Mouse (Mus musculus): Measurements from ENCODE around the gene Stox2. TPM values are rescaled to one million over a fixed set of nuclear protein-coding genes. Genes with fewer than 3 reads are reported as not detected.

The Stox2 gene
- total RNA-seq (2012; rRNA removed) (under 0.01 TPM in 1 of 2 replicates, not detected in the other), polyA plus RNA-seq (2012; ENCODE audit: insufficient read depth in 1 of 2, insufficient read length in 2 of 2, low read depth in 1 of 2, low replicate concordance in 2 of 2, missing spikeins in 1 of 2) (not detected)

- Histone ChIP-seq H3K4me3 (ENCODE audit: control insufficient read depth in 1 of 2, insufficient read depth in 1 of 2, low read depth in 2 of 2, low read length in 2 of 2) (no peak within 1 kb of the TSS), H3K4me1 (ENCODE audit: control insufficient read depth in 1 of 2, insufficient read depth in 2 of 2, low read length in 2 of 2) (no peaks in the 10 kb centered on the region), H3K27ac (ENCODE audit: control insufficient read depth, low read depth, low read length) (no peak within 1 kb of the TSS), H3K79me2 (ENCODE audit: control insufficient read depth, insufficient read depth, low read length, poor library complexity) (no peaks in the 10 kb centered on the region), H3K36me3 (ENCODE audit: control insufficient read depth in 1 of 2, insufficient read depth in 2 of 2, low read length in 2 of 2) (no peaks in the 10 kb centered on the region), H3K9me3 (replicated peaks; ENCODE audit: insufficient read depth, low read length) (no peaks in the 10 kb centered on the region), H3K27me3 (ENCODE audit: control insufficient read depth in 1 of 2, insufficient read depth in 2 of 2, low read length in 2 of 2) (no peaks in the 10 kb centered on the region), H3K9ac (ENCODE audit: control insufficient read depth, low read depth, low read length, poor library complexity, severe bottlenecking) (no peak within 1 kb of the TSS)
- no peak for TF ChIP-seq E2F4 (IDR thresholded peaks at IDR 0.05; ENCODE audit: borderline replicate concordance, low read depth, low read length)
- no peak for DNase-seq (ENCODE audit: low read depth, low spot score)
Observed at GRCm38 (mm10) chr8:47446312-47447046, at the start of gene Stox2. Gene Stox2, minus strand, starts transcription at chr8:47446362.

- Histone ChIP-seq H3K4me3 (ENCODE audit: control insufficient read depth in 1 of 2, insufficient read depth in 1 of 2, low read depth in 2 of 2, low read length in 2 of 2) (no peak overlapping the region), H3K9ac (ENCODE audit: control insufficient read depth, low read depth, low read length, poor library complexity, severe bottlenecking) (no peak overlapping the region), H3K27me3 (ENCODE audit: control insufficient read depth in 1 of 2, insufficient read depth in 2 of 2, low read length in 2 of 2) (no peaks in the 10 kb centered on the region), H3K4me1 (ENCODE audit: control insufficient read depth in 1 of 2, insufficient read depth in 2 of 2, low read length in 2 of 2) (no peaks in the 10 kb centered on the region), H3K79me2 (ENCODE audit: control insufficient read depth, insufficient read depth, low read length, poor library complexity) (no peaks in the 10 kb centered on the region), H3K36me3 (ENCODE audit: control insufficient read depth in 1 of 2, insufficient read depth in 2 of 2, low read length in 2 of 2) (no peaks in the 10 kb centered on the region; a peak in 1 of 4 replicates), H3K27ac (ENCODE audit: control insufficient read depth, low read depth, low read length) (no peak overlapping the region), H3K9me3 (replicated peaks; ENCODE audit: insufficient read depth, low read length) (no peaks in the 10 kb centered on the region)
- TF ChIP-seq NELFE (IDR thresholded peaks at IDR 0.05; ENCODE audit: low read depth, low read length) = no peak
- no peak for TF ChIP-seq TCF12 (IDR thresholded peaks at IDR 0.05; ENCODE audit: low read depth, low read length)
- no peak for TF ChIP-seq ELF1 (IDR thresholded peaks at IDR 0.05; ENCODE audit: low read depth, low read length)
- TF ChIP-seq MAFK (IDR thresholded peaks at IDR 0.05; ENCODE audit: borderline replicate concordance, low read depth, low read length) = no peak
- no peak for TF ChIP-seq RCOR1 (IDR thresholded peaks at IDR 0.05; ENCODE audit: low read depth, low read length)
- no peak for TF ChIP-seq RAD21 (IDR thresholded peaks at IDR 0.05; ENCODE audit: low read depth, low read length)
- no peak for TF ChIP-seq POLR2AphosphoS2 (IDR thresholded peaks at IDR 0.05; ENCODE audit: low read length)
- TF ChIP-seq USF1 (IDR thresholded peaks at IDR 0.05; ENCODE audit: low read depth, low read length) = no peak
- no peak for TF ChIP-seq POLR2A (IDR thresholded peaks at IDR 0.05; ENCODE audit: control insufficient read depth in 1 of 2, insufficient read depth in 1 of 2, low read depth in 1 of 2, low read length in 2 of 2, poor library complexity in 1 of 2)
- no peak for TF ChIP-seq GABPA (IDR thresholded peaks at IDR 0.05; ENCODE audit: low read depth, low read length)
- DNase-seq (ENCODE audit: low read depth, low spot score) = no peak
Observed at GRCm38 (mm10) chr8:47495428-47495827, 49.3 kb upstream of the Stox2 start.

DNA sequence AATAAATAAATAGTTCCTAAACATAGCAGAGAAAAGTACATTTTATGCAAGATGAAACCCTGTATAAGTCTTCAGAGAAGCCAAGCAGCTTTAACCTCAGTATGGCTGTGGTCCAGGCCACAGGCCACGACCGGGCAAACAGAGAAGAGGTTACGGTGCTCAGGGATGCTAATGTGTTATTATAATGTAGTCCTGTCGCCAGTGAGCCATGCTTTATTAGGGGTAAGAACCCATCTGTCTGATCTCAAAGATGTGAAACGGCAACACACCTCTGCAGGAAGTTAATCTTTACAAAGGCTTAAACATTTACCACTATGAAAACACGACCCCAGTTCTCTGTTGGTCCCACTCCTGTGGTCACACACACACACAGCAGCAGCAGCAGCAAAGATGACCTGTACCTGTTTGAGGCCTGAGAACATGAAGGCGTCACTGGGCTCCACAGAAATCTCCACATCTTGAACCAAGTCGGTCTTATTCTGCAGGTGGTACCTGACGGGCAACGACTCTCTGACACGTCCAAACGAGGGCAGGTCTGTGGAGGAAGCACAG is 48.5 kb upstream of the Stox2 start:
- H3K36me3 ChIP-seq (ENCODE audit: control insufficient read depth in 1 of 2, insufficient read depth in 2 of 2, low read length in 2 of 2) = no peaks in the 10 kb centered on the region; a peak in 1 of 4 replicates
- H3K79me2 ChIP-seq (ENCODE audit: control insufficient read depth, insufficient read depth, low read length, poor library complexity) = no peaks in the 10 kb centered on the region
- TF ChIP-seq KAT2A (conservative IDR thresholded peaks at IDR 0.05; ENCODE audit: low read depth, low read length) (no peak), ZC3H11A (IDR thresholded peaks at IDR 0.05; ENCODE audit: low read depth, low read length) (no peak)
- no peaks in the 10 kb centered on the region for H3K9me3 ChIP-seq (replicated peaks; ENCODE audit: insufficient read depth, low read length)
- H3K9ac ChIP-seq (ENCODE audit: control insufficient read depth, low read depth, low read length, poor library complexity, severe bottlenecking) = no peak overlapping the region
- no peak overlapping the region for H3K27ac ChIP-seq (ENCODE audit: control insufficient read depth, low read depth, low read length)
- no peaks in the 10 kb centered on the region for H3K4me1 ChIP-seq (ENCODE audit: control insufficient read depth in 1 of 2, insufficient read depth in 2 of 2, low read length in 2 of 2)
- H3K27me3 ChIP-seq (ENCODE audit: control insufficient read depth in 1 of 2, insufficient read depth in 2 of 2, low read length in 2 of 2) = no peaks in the 10 kb centered on the region
- no peak overlapping the region for H3K4me3 ChIP-seq (ENCODE audit: control insufficient read depth in 1 of 2, insufficient read depth in 1 of 2, low read depth in 2 of 2, low read length in 2 of 2)
- DNase-seq (ENCODE audit: low read depth, low spot score) = no peak

All from MEL (cell line).